Mouse (Mus musculus) erythroblast, embryonic 14.5 days (primary cell): Measurements from ENCODE around the gene Ifi214.

Experiments used
- GATA1 ChIP-seq: IDR thresholded peaks from 2 replicates; pipeline ENCODE4 v1.6.1; 2012; ENCODE audit warnings: low read length, inconsistent platforms, mixed read lengths
- TAL1 ChIP-seq: IDR thresholded peaks from 3 replicates; pipeline ENCODE4 v1.6.1; 2012; ENCODE audit warnings: low read length, inconsistent platforms, mixed read lengths

DNA sequence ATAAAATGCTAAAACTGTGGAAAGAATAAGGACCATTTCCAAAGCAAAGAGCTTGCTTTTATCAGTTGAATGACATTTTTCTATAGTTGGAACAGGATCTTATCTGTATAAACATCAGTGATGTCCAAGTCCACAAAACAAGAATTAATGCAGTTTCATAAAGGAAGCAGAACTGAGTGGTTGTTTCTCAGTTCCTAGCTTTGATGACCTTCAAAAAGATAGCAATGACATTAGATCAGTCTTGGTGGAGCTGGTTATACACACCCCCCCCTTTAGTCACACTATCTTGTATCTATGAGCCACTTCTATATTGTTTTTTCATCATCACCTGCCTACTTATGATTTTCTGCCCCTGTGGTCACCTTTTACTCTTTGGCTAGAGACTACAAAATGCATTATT, 14.3 kb downstream of the Ifi214 start:
- no peak for TF ChIP-seq GATA1
- no peak for TF ChIP-seq TAL1
